In genomic region chr2:152189640-152190039, GRCm38 (mm10) we compare ENCODE assay signal across 10 mouse cellular contexts. TPM values are rescaled to one million over a fixed set of nuclear protein-coding genes. Genes with fewer than 3 reads are reported as not detected.
DNase-seq lines count a peak whose midpoint lies in the region; ATAC-seq and TF ChIP-seq lines count a peak whose summit lies in the region.
"Had no signal": no experiment of that assay in that cellular context is flagged by ENCODE, and none has a peak within 500 bp of the region (broad histone marks: within the 10 kb centered on the region; RNA-seq: fewer than 3 reads in every experiment).

No protein-coding gene starts in this region.

- no peak for TF ChIP-seq CTCF in layer of hippocampus, adult 2 months (conservative IDR thresholded peaks at IDR 0.05)

- ATAC-seq in kidney, embryonic 16.5 days (ENCODE audit: low FRiP score, low TSS enrichment): peak; percentile 59; the same call in 1 of the 2 replicates
- peak; percentile 80 for ATAC-seq in heart, embryonic 16.5 days (replicated peaks; ENCODE audit: extremely low read depth, insufficient read depth, low FRiP score)
- no peak for ATAC-seq in liver, embryonic 12.5 days

- DNase-seq in kidney, adult 18-20 months: no peak
- DNase-seq in heart, adult 11 months: peak; percentile 99
- DNase-seq in lung, postnatal 14 days: peak; percentile 13
- DNase-seq in layer of hippocampus, adult 2 months (ENCODE audit: low spot score in 2 of 2): no peak
- DNase-seq: cerebellum, adult 9-10 months had no signal

- H3K9me3 ChIP-seq in kidney, embryonic 16.5 days (ENCODE audit: low read length): no peaks in the 10 kb centered on the region
- no peaks in the 10 kb centered on the region for H3K9me3 ChIP-seq in heart, embryonic 16.5 days (replicated peaks; ENCODE audit: control insufficient read depth, low read length)
- H3K9me3 ChIP-seq in liver, embryonic 12.5 days (replicated peaks): no peaks in the 10 kb centered on the region

- 48% methylated on average over 9 of the region's 9 CpGs for WGBS in kidney, embryonic 16.5 days
- WGBS in heart, embryonic 16.5 days: 22% methylated on average over 9 of the region's 9 CpGs
- WGBS in liver, embryonic 12.5 days (ENCODE audit: insufficient replicate concordance): 46% methylated on average over 9 of the region's 9 CpGs

- H3K4me3 ChIP-seq in kidney, embryonic 16.5 days (ENCODE audit: low read length): no peak overlapping the region
- no peak overlapping the region for H3K4me3 ChIP-seq in heart, embryonic 16.5 days (ENCODE audit: low read length)
- no peak overlapping the region for H3K4me3 ChIP-seq in liver, embryonic 12.5 days
- H3K4me3 ChIP-seq in layer of hippocampus, adult 2 months: no peak overlapping the region

- no peak overlapping the region for H3K4me2 ChIP-seq in kidney, embryonic 16.5 days (replicated peaks; ENCODE audit: low read depth, low read length)
- H3K4me2 ChIP-seq in heart, embryonic 16.5 days (ENCODE audit: low read depth, low read length): peak overlapping the region; percentile 25; the same call in 1 of the 2 replicates
- no peak overlapping the region for H3K4me2 ChIP-seq in liver, embryonic 12.5 days

- no peaks in the 10 kb centered on the region for H3K4me1 ChIP-seq in kidney, embryonic 16.5 days (ENCODE audit: insufficient read depth, low read length)
- H3K4me1 ChIP-seq in heart, embryonic 16.5 days (ENCODE audit: control insufficient read depth, insufficient read depth, low read length): peaks cover 14% of the 10 kb centered on the region
- H3K4me1 ChIP-seq in liver, embryonic 12.5 days: peaks cover 19% of the 10 kb centered on the region

- no peaks in the 10 kb centered on the region for H3K36me3 ChIP-seq in kidney, embryonic 16.5 days (ENCODE audit: insufficient read depth, low read length)
- H3K36me3 ChIP-seq in heart, embryonic 16.5 days (ENCODE audit: control insufficient read depth, insufficient read depth): no peaks in the 10 kb centered on the region
- H3K36me3 ChIP-seq in liver, embryonic 12.5 days: no peaks in the 10 kb centered on the region

- H3K9ac ChIP-seq in kidney, embryonic 16.5 days (replicated peaks; ENCODE audit: low read length): no peak overlapping the region
- H3K9ac ChIP-seq in heart, embryonic 16.5 days (ENCODE audit: low read length): no peak overlapping the region
- H3K9ac ChIP-seq in liver, embryonic 12.5 days: no peak overlapping the region
- H3K9ac ChIP-seq: liver, embryonic 14.5 days had no signal

- H3K27me3 ChIP-seq in kidney, embryonic 16.5 days (ENCODE audit: insufficient read depth, low read length): no peaks in the 10 kb centered on the region
- no peaks in the 10 kb centered on the region for H3K27me3 ChIP-seq in heart, embryonic 16.5 days (ENCODE audit: control insufficient read depth, insufficient read depth, low read length)
- H3K27me3 ChIP-seq in liver, embryonic 12.5 days (replicated peaks): no peaks in the 10 kb centered on the region; the same call in 1 of the 2 replicates

- no peak overlapping the region; the same call in 1 of the 2 replicates for H3K27ac ChIP-seq in kidney, embryonic 16.5 days (ENCODE audit: low read length)
- H3K27ac ChIP-seq in heart, embryonic 16.5 days (ENCODE audit: low read length): peak overlapping the region; percentile 54
- no peak overlapping the region for H3K27ac ChIP-seq in liver, embryonic 12.5 days
- no peak overlapping the region for H3K27ac ChIP-seq in layer of hippocampus, adult 2 months
- H3K27ac ChIP-seq: liver, embryonic 14.5 days had no signal

RNA-seq across cellular contexts. Expression of gene Csnk2a1, which starts 37.0 kb away (rescaled TPM):
- 90.5 and 95.1 TPM in 2 replicates for polyA plus RNA-seq in kidney, embryonic 16.5 days (2015; fragmentation: Nextera tagmentation; extraction: Ambion mirVana)
- polyA plus RNA-seq in heart, embryonic 16.5 days (2015; fragmentation: Nextera tagmentation; extraction: Ambion mirVana): 70.9 and 75.7 TPM in 2 replicates
- polyA plus RNA-seq in liver, embryonic 12.5 days (2016; fragmentation: Nextera tagmentation; extraction: Ambion mirVana): 44.0 and 48.8 TPM in 2 replicates
- 10 to 100 TPM; 95.3 to 97.7 TPM for total RNA-seq in layer of hippocampus, adult 2 months (2021)

RNA-seq across cellular contexts. Expression of gene Tcf15, which starts 46.3 kb away (rescaled TPM):
- 10.0 and 10.4 TPM in 2 replicates for polyA plus RNA-seq in kidney, embryonic 16.5 days (2015; fragmentation: Nextera tagmentation; extraction: Ambion mirVana)
- 13.4 and 14.0 TPM in 2 replicates for polyA plus RNA-seq in heart, embryonic 16.5 days (2015; fragmentation: Nextera tagmentation; extraction: Ambion mirVana)
- 0.42 and 0.94 TPM in 2 replicates for polyA plus RNA-seq in liver, embryonic 12.5 days (2016; fragmentation: Nextera tagmentation; extraction: Ambion mirVana)
- total RNA-seq in layer of hippocampus, adult 2 months (2021): 1 to 10 TPM; 2.7 to 5.1 TPM
- total RNA-seq: midbrain, postnatal 0 days had no signal

Comparison
In these comparisons a context has a peak if more than half of its experiments do, and no peak if none do; other contexts are left out.
1. DNase-seq: peak in heart, adult 11 months (single experiment) and lung, postnatal 14 days (single experiment); none in kidney, adult 18-20 months (single experiment) and layer of hippocampus, adult 2 months (0 of 2).